Comparison of ENCODE assay signal across 8 mouse cellular contexts in the genomic region with DNA sequence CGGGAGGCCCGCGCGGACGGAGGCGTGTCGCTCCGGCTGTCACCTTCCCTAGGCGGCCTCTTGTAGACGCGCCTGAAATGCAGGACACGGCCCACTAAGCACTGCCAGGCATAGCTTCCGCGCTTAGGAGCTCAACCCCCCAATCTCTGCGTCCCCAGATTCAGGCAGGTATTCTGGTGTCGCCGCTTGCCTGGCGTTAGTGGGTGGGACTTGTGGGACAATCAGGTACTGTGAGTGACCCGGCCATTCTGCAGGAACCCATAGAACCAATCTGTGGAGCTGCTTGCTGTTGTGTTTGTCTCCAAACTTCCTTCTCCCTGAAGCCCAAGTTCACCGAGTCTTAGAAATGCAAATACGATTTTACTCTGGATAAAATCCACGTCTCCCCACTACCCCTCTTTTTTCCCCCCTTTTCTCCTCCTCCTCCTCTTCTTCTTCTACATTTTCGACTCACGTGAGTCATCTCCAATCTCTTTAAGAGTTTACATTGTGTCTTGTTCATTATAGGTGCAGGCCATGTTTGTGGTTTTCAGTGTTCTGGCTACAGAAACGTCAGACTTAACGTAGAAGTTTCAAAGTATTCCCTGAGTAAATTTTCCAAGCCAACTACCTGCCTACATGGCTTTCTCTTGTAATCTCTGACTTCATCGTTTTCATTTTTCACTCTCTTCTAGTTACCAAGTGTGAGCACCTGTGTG. TPM values are rescaled to one million over a fixed set of nuclear protein-coding genes. Genes with fewer than 3 reads are reported as not detected.
DNase-seq lines count a peak whose midpoint lies in the region; TF ChIP-seq lines count a peak whose summit lies in the region.

A gene (minus strand): TSS at position 140 of the 698 bp plus-strand sequence.

- peaks cover 25% of the 10 kb centered on the region for H3K36me3 ChIP-seq in megakaryocyte, embryonic 14.5 days (replicated peaks; ENCODE audit: low read length)

- TF ChIP-seq CTCF in gastrocnemius, adult 2 months (IDR thresholded peaks at IDR 0.05): no peak

- intact Hi-C loops in gastrocnemius, adult 2 months (cut with DNase I): loop anchor here (10.0 kb wide), 1 partner anchor 410 kb away; a partner anchor contains a TSS

- peak within 1 kb of the TSS; percentile 87 for H3K4me3 ChIP-seq in gastrocnemius, adult 2 months
- peak within 1 kb of the TSS; percentile 96 for H3K4me3 ChIP-seq in megakaryocyte, embryonic 14.5 days (replicated peaks)

- peaks cover 28% of the 10 kb centered on the region for H3K4me1 ChIP-seq in megakaryocyte, embryonic 14.5 days

- no peak for DNase-seq in layer of hippocampus, adult 18-20 months (ENCODE audit: low spot score in 2 of 2)
- DNase-seq in layer of hippocampus, adult 11-12 months (ENCODE audit: low spot score): no peak
- DNase-seq in adrenal gland, postnatal 10 days: no peak
- DNase-seq in gastrocnemius, adult 2 months: no peak
- peak; percentile 59 for DNase-seq in induced T-regulatory cell, adult 2 months (ENCODE audit: low read depth)
- no peak for DNase-seq in yolk sac, embryonic 10.5 days (ENCODE audit: low spot score)
- no peak for DNase-seq in spleen, adult 12 weeks (ENCODE audit: low spot score)

- H3K27ac ChIP-seq in gastrocnemius, adult 2 months: peak within 1 kb of the TSS; percentile 97

- H3K9me3 ChIP-seq in megakaryocyte, embryonic 14.5 days: no peaks in the 10 kb centered on the region

- no peaks in the 10 kb centered on the region for H3K27me3 ChIP-seq in megakaryocyte, embryonic 14.5 days (replicated peaks)

RNA-seq across cellular contexts. Expression of the gene that starts here (rescaled TPM):
- 10 to 100 TPM; 60.6 to 61.0 TPM for total RNA-seq in layer of hippocampus, adult 18-20 months (2021)
- total RNA-seq in adrenal gland, postnatal 10 days (2021): 10 to 100 TPM; 49.9 to 53.7 TPM
- total RNA-seq in gastrocnemius, adult 2 months (2021): 10 to 100 TPM; 75.0 to 77.1 TPM
- polyA plus RNA-seq in megakaryocyte, embryonic 14.5 days (2012; ENCODE audit: insufficient read depth, low replicate concordance): 13.0 TPM in 1 of 2 replicates, not detected in the other
